Comparison of ENCODE assay signal across 27 mouse cellular contexts in the genomic region with DNA sequence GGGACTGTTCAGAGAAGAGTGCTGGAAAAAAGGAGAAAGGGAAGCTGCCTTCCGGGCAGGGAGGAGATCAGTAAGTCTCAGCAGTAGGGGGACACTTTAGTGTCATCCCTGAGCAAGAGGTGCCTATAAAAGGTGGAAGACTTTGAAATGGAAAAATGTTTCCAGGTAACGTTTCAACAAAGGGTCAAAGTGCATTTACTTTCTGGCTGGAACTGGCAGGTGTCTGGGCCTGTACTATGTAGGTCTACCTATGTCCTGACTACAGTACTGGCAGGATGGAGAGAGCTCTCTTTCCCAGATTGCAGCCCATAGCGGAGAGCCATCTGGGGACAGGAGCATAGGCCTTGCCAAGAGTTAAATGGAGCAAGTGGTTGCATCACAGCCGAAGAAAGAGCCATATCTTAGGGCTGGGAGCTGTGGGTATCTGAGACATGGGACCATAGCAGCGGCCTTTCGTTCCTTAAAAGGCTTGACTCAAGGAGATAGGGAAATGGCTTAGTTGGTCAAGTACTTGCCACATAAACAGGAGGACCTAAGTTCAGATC. TPM values are rescaled to one million over a fixed set of nuclear protein-coding genes. Genes with fewer than 3 reads are reported as not detected.
A peak's percentile ranks its signal among the peaks of the same experiment; 100 is the strongest.
DNase-seq lines count a peak whose midpoint lies in the region; TF ChIP-seq lines count a peak whose summit lies in the region.
"Had no signal": no experiment of that assay in that cellular context is flagged by ENCODE, and none has a peak within 500 bp of the region (broad histone marks: within the 10 kb centered on the region; RNA-seq: fewer than 3 reads in every experiment).

No protein-coding gene starts in this region.

- H3K79me2 ChIP-seq in liver, adult 2 months (ENCODE audit: control insufficient read depth, insufficient read depth, low read length), result peaks cover 6% of the 10 kb centered on the region; the same call in 1 of the 2 replicates

- H3K36me3 ChIP-seq in heart, embryonic 10.5 days, result peaks cover 21% of the 10 kb centered on the region
- H3K36me3 ChIP-seq in liver, adult 2 months (ENCODE audit: control insufficient read depth, insufficient read depth, low read length), result peaks cover 8% of the 10 kb centered on the region; the same call in 1 of the 2 replicates

- H3K27ac ChIP-seq in heart, embryonic 10.5 days, result 0 out of 2 replicates have a peak overlapping the region, but pooled peaks have one; percentile 42
- H3K27ac ChIP-seq in liver, adult 2 months (replicated peaks; ENCODE audit: insufficient read depth, low read depth, low read length), result peak overlapping the region; percentile 80
- H3K27ac ChIP-seq: embryonic facial prominence, embryonic 10.5 days; kidney, postnatal 0 days; limb, embryonic 15.5 days; midbrain, embryonic 13.5 days; neural tube, embryonic 13.5 days had no signal

- H3K27me3 ChIP-seq in heart, embryonic 10.5 days (ENCODE audit: insufficient read depth, poor library complexity, severe bottlenecking), result no peaks in the 10 kb centered on the region
- H3K27me3 ChIP-seq in liver, adult 2 months (ENCODE audit: control insufficient read depth, insufficient read depth, low read length), result no peaks in the 10 kb centered on the region
- H3K27me3 ChIP-seq: limb, embryonic 15.5 days; midbrain, embryonic 13.5 days; neural tube, embryonic 13.5 days; Patski had no signal

- TF ChIP-seq CTCF in liver, adult 2 months (IDR thresholded peaks at IDR 0.05; ENCODE audit: low read depth, low read length), result no peak

- 81% methylated on average over 6 of the region's 6 CpGs for WGBS in heart, embryonic 10.5 days
- WGBS in liver, adult 2 months, result 27% methylated on average over 6 of the region's 6 CpGs

- H3K9me3 ChIP-seq in heart, embryonic 10.5 days, result no peaks in the 10 kb centered on the region
- H3K9me3 ChIP-seq: embryonic facial prominence, embryonic 10.5 days; limb, embryonic 15.5 days; midbrain, embryonic 13.5 days; neural tube, embryonic 13.5 days had no signal

- peaks cover 31% of the 10 kb centered on the region for H3K4me1 ChIP-seq in heart, embryonic 10.5 days
- H3K4me1 ChIP-seq in liver, adult 2 months (ENCODE audit: control insufficient read depth, insufficient read depth, low read length), result peaks cover 32% of the 10 kb centered on the region

- peak; percentile 35 for DNase-seq in adrenal gland, postnatal 14 days
- no peak for DNase-seq in adrenal gland, adult 18-20 months (ENCODE audit: low spot score in 2 of 2)
- DNase-seq in heart, embryonic 10.5 days (ENCODE audit: low spot score), result no peak
- no peak for DNase-seq in heart, adult 8-10 months (ENCODE audit: low spot score)
- DNase-seq in liver, adult 2 months (ENCODE audit: extremely low read depth, low read depth, low spot score), result peak; percentile 91
- DNase-seq in liver, result no peak
- DNase-seq in lung, adult 18-20 months, result no peak
- no peak for DNase-seq in T-cell, adult 2 months (ENCODE audit: low spot score)
- DNase-seq: lung, postnatal 10 days; thymus, postnatal 25 days had no signal

- no peak overlapping the region for H3K9ac ChIP-seq in liver, adult 2 months (ENCODE audit: low read depth, low read length)
- H3K9ac ChIP-seq: limb, embryonic 15.5 days; midbrain, embryonic 13.5 days; neural tube, embryonic 13.5 days had no signal

- no peak for TF ChIP-seq POLR2A in liver, adult 2 months (IDR thresholded peaks at IDR 0.05; ENCODE audit: extremely low read depth, insufficient read depth, low read length)

- no peak overlapping the region for H3K4me3 ChIP-seq in heart, embryonic 10.5 days
- no peak overlapping the region for H3K4me3 ChIP-seq in liver, adult 2 months (ENCODE audit: insufficient read depth, low read depth, low read length)
- H3K4me3 ChIP-seq: embryonic facial prominence, embryonic 10.5 days; limb, embryonic 15.5 days; midbrain, embryonic 13.5 days; neural tube, embryonic 13.5 days had no signal

RNA-seq across cellular contexts. Expression of gene Leap2, which starts 2.8 kb away (rescaled TPM):
- total RNA-seq in adrenal gland, postnatal 14 days (2021), result 0.79 and 17.6 TPM in 2 replicates
- total RNA-seq in adrenal gland, adult 18-20 months (2021), result not detected
- 0.45 TPM in 1 of 2 replicates, not detected in the other for polyA plus RNA-seq in heart, embryonic 10.5 days (2016; fragmentation: Nextera tagmentation; extraction: Ambion mirVana)
- total RNA-seq in heart, adult 8-10 months (2022), result not detected
- total RNA-seq in liver, adult 2 months (2014; rRNA removed), result 133 and 140 TPM in 2 replicates
- polyA plus RNA-seq in liver, adult 2 months (2012; rRNA removed), result 114 and 168 TPM in 2 replicates
- total RNA-seq: common myeloid progenitor, adult 5-6 weeks; ES-E14; gastrocnemius, adult 8-10 months; heart, adult 18-20 months; layer of hippocampus, postnatal 36 days; left cerebral cortex, postnatal 25 days; megakaryocyte, adult 5-6 weeks had no signal
- polyA plus RNA-seq: activated CD4-positive, CD25-positive, alpha-beta regulatory T cell, adult 4 months; embryonic facial prominence, embryonic 10.5 days; forebrain, embryonic 11.5 days; heart, postnatal 0 days; limb, embryonic 15.5 days; midbrain, embryonic 13.5 days; neural tube, embryonic 13.5 days had no signal

RNA-seq across cellular contexts. Expression of gene Uqcrq, which starts 4.8 kb away (rescaled TPM):
- total RNA-seq in adrenal gland, postnatal 14 days (2021), result 1,722 and 1,730 TPM in 2 replicates
- total RNA-seq in adrenal gland, adult 18-20 months (2021), result 1,000 to 10,000 TPM; 1,110 to 1,480 TPM
- 854 and 1,100 TPM in 2 replicates for polyA plus RNA-seq in heart, embryonic 10.5 days (2016; fragmentation: Nextera tagmentation; extraction: Ambion mirVana)
- 1,000 to 10,000 TPM; 2,591 to 2,839 (median 2,740) TPM for total RNA-seq in heart, adult 8-10 months (2022)
- 256 TPM in 2 replicates for total RNA-seq in liver, adult 2 months (2014; rRNA removed)
- 1,230 and 1,408 TPM in 2 replicates for polyA plus RNA-seq in liver, adult 2 months (2012; rRNA removed)

RNA-seq across cellular contexts. Expression of gene Gdf9, which starts 5.0 kb away (rescaled TPM):
- total RNA-seq in adrenal gland, postnatal 14 days (2021), result 1.2 and 3.6 TPM in 2 replicates
- 1 to 10 TPM; 4.3 to 6.0 TPM for total RNA-seq in adrenal gland, adult 18-20 months (2021)
- polyA plus RNA-seq in heart, embryonic 10.5 days (2016; fragmentation: Nextera tagmentation; extraction: Ambion mirVana), result 0.74 and 1.5 TPM in 2 replicates
- under 1 TPM; 0.14 to 0.44 (median 0.29) TPM for total RNA-seq in heart, adult 8-10 months (2022)
- total RNA-seq in liver, adult 2 months (2014; rRNA removed), result 0.09 and 0.34 TPM in 2 replicates
- 0.21 and 0.47 TPM in 2 replicates for polyA plus RNA-seq in liver, adult 2 months (2012; rRNA removed)
- polyA plus RNA-seq: CD4-positive, CD25-positive, alpha-beta regulatory T cell, adult 4 months had no signal

RNA-seq across cellular contexts. Expression of gene Gm10447, which starts 31.1 kb away (rescaled TPM):
- total RNA-seq in adrenal gland, postnatal 14 days (2021), result not detected in 2 replicates
- total RNA-seq in adrenal gland, adult 18-20 months (2021), result under 1 TPM in 1 of 2 experiments, not detected in 1; 0.27 TPM
- polyA plus RNA-seq in heart, embryonic 10.5 days (2016; fragmentation: Nextera tagmentation; extraction: Ambion mirVana), result 0.10 and 0.16 TPM in 2 replicates
- total RNA-seq in heart, adult 8-10 months (2022), result not detected
- total RNA-seq in liver, adult 2 months (2014; rRNA removed), result 0.46 and 0.60 TPM in 2 replicates
- polyA plus RNA-seq in liver, adult 2 months (2012; rRNA removed), result 1.3 and 2.5 TPM in 2 replicates
- total RNA-seq: common myeloid progenitor, adult 5-6 weeks; ES-E14; heart, adult 18-20 months had no signal
- polyA plus RNA-seq: CD4-positive, CD25-positive, alpha-beta regulatory T cell, adult 4 months; forebrain, embryonic 11.5 days; midbrain, embryonic 13.5 days; neural tube, embryonic 13.5 days; Patski had no signal

RNA-seq across cellular contexts. Expression of gene Shroom1, which starts 31.2 kb away (rescaled TPM):
- 3.9 and 5.7 TPM in 2 replicates for total RNA-seq in adrenal gland, postnatal 14 days (2021)
- 10 to 100 TPM in 1 of 2 experiments, 1 to 10 TPM in 1; 3.7 to 10.9 TPM for total RNA-seq in adrenal gland, adult 18-20 months (2021)
- 2.3 and 2.5 TPM in 2 replicates for polyA plus RNA-seq in heart, embryonic 10.5 days (2016; fragmentation: Nextera tagmentation; extraction: Ambion mirVana)
- total RNA-seq in heart, adult 8-10 months (2022), result under 1 TPM; 0.57 to 0.82 (median 0.73) TPM
- 12.8 and 15.4 TPM in 2 replicates for total RNA-seq in liver, adult 2 months (2014; rRNA removed)
- polyA plus RNA-seq in liver, adult 2 months (2012; rRNA removed), result 36.6 and 43.4 TPM in 2 replicates
- total RNA-seq: common myeloid progenitor, adult 5-6 weeks had no signal
- polyA plus RNA-seq: CD4-positive, CD25-positive, alpha-beta regulatory T cell, adult 4 months; Patski had no signal

Comparison
In these comparisons a context has a peak if more than half of its experiments do, and no peak if none do; other contexts are left out.
1. DNase-seq: peak in adrenal gland, postnatal 14 days (single experiment) and liver, adult 2 months (single experiment); none in adrenal gland, adult 18-20 months (0 of 2), heart, embryonic 10.5 days (single experiment), heart, adult 8-10 months (single experiment), liver (single experiment), lung, adult 18-20 months (0 of 2) and T-cell, adult 2 months (single experiment).